20 mouse cellular contexts compared by ENCODE assay signal in genomic region chrX:107116987-107117386, GRCm38 (mm10). TPM values are rescaled to one million over a fixed set of nuclear protein-coding genes. Genes with fewer than 3 reads are reported as not detected.
"Had no signal": no experiment of that assay in that cellular context is flagged by ENCODE, and none has a peak within 500 bp of the region (broad histone marks: within the 10 kb centered on the region; RNA-seq: fewer than 3 reads in every experiment).

No protein-coding gene starts in this region.

- H3K4me3 ChIP-seq: lung, embryonic 15.5 days; midbrain, embryonic 10.5 days; midbrain, embryonic 12.5 days; neural tube, embryonic 12.5 days; stomach, embryonic 15.5 days had no signal

- DNase-seq: liver, postnatal 0 days; lung, adult 2 months; lung, postnatal 14 days; lung, postnatal 36 days; midbrain, embryonic 14.5 days; right cerebral cortex, postnatal 14 days; thymus, adult 2 months; thymus, postnatal 36 days had no signal

- ATAC-seq: liver, postnatal 0 days; lung, postnatal 0 days; midbrain, embryonic 16.5 days had no signal

- H3K36me3 ChIP-seq: lung, embryonic 15.5 days; midbrain, embryonic 10.5 days; midbrain, embryonic 12.5 days; neural tube, embryonic 12.5 days; stomach, embryonic 15.5 days had no signal

- H3K27ac ChIP-seq: lung, embryonic 15.5 days; macrophage; midbrain, embryonic 10.5 days; midbrain, embryonic 12.5 days; neural tube, embryonic 12.5 days; stomach, embryonic 15.5 days; stomach, postnatal 0 days had no signal

- H3K9me3 ChIP-seq: lung, embryonic 15.5 days; midbrain, embryonic 10.5 days; midbrain, embryonic 12.5 days; neural tube, embryonic 12.5 days; stomach, embryonic 15.5 days had no signal

- H3K4me1 ChIP-seq: lung, embryonic 15.5 days; midbrain, embryonic 10.5 days; midbrain, embryonic 12.5 days; neural tube, embryonic 12.5 days; stomach, embryonic 15.5 days had no signal

- H3K27me3 ChIP-seq: lung, embryonic 15.5 days; midbrain, embryonic 12.5 days; neural tube, embryonic 12.5 days; stomach, embryonic 15.5 days had no signal

- H3K9ac ChIP-seq: liver, postnatal 0 days; lung, embryonic 15.5 days; midbrain, embryonic 12.5 days; neural tube, embryonic 12.5 days; stomach, embryonic 15.5 days had no signal

- H3K4me2 ChIP-seq: lung, embryonic 15.5 days; midbrain, embryonic 12.5 days; neural tube, embryonic 12.5 days; stomach, embryonic 15.5 days had no signal

RNA-seq across cellular contexts. Expression of gene P2ry10, which starts 28.7 kb away (rescaled TPM):
- polyA plus RNA-seq: midbrain, embryonic 10.5 days; midbrain, embryonic 12.5 days; midbrain, embryonic 14.5 days; midbrain, embryonic 16.5 days; neural tube, embryonic 12.5 days; neural tube, embryonic 14.5 days; stomach, postnatal 0 days had no signal

RNA-seq across cellular contexts. Expression of gene P2ry10b, which starts 31.7 kb away (rescaled TPM):
- total RNA-seq: megakaryocyte-erythroid progenitor cell, adult 5-6 weeks had no signal
- polyA plus RNA-seq: testis, adult 2 months had no signal
